Mouse (Mus musculus) megakaryocyte, embryonic 14.5 days (primary cell): ENCODE data around the gene Enah.

Experiments
- FLI1 ChIP-seq: IDR thresholded peaks from 2 replicates; pipeline ENCODE4 v1.6.1; 2012; ENCODE audit warnings: low read length, inconsistent platforms, mixed read lengths
- GATA1 ChIP-seq: IDR thresholded peaks from 3 replicates; pipeline ENCODE4 v1.6.1; 2012; ENCODE audit warnings: mixed read lengths, low read length, inconsistent platforms, borderline replicate concordance

GRCm38 (mm10) chr1:182031757-182032156, 12.0 kb upstream of the Enah start:
- TF ChIP-seq GATA1 (no peak), FLI1 (no peak)
